Mouse (Mus musculus) liver, embryonic 14.5 days (tissue): ENCODE results near the gene Comtd1. TPM values are rescaled to one million over a fixed set of nuclear protein-coding genes. Genes with fewer than 3 reads are reported as not detected.

ENCODE experiments used
- ATAC-seq: fragments of 200-750 bp; cut with Nextera tagmentation; 2 replicates; pipeline ENCODE4 v1.8.0; 2017; ENCODE audit warnings: moderate number of reproducible peaks, mild to moderate bottlenecking, moderate library complexity; ENCODE audit not compliant: insufficient read depth
- DNase-seq, 3 experiments: peaks; one replicate each; pipeline ENCODE4 v3.0.0-alpha.2; 2012 to 2013; ENCODE audit warnings: low read depth in 3 of 3, low spot score in 3 of 3
- H3K27ac ChIP-seq: fragments of 300-500 bp; sonication (generic); 2 replicates; pipeline ENCODE4 v1.5.1; 2014; ENCODE audit warnings: moderate library complexity, mild to moderate bottlenecking, control low read depth, inconsistent platforms
- H3K27me3 ChIP-seq: fragments of 300-500 bp; sonication (generic); 2 replicates; pipeline ENCODE4 v1.6.1; 2014; ENCODE audit warnings: mild to moderate bottlenecking, low read length, moderate library complexity; ENCODE audit not compliant: control insufficient read depth, insufficient read depth
- H3K36me3 ChIP-seq: fragments of 300-500 bp; sonication (generic); replicated peaks from 2 replicates; pipeline ENCODE4 v1.6.1; 2014; ENCODE audit warnings: low read depth; ENCODE audit not compliant: control insufficient read depth, insufficient read depth
- H3K4me1 ChIP-seq, 2 experiments: fragments of 200-500 bp in 1 of 2; fragments of 300-500 bp in 1 of 2; sonication (generic) in 1 of 2; replicated peaks; 2 replicates each; pipeline ENCODE4 v1.6.1; 2012 to 2014; ENCODE audit warnings: antibody characterized with exemption in 1 of 2, inconsistent platforms in 1 of 2, low read length in 1 of 2; ENCODE audit not compliant: control insufficient read depth in 2 of 2, insufficient read depth in 2 of 2
- H3K4me2 ChIP-seq: fragments of 300-500 bp; sonication (generic); 2 replicates; pipeline ENCODE4 v1.6.1; 2014; ENCODE audit warnings: low read depth, mild to moderate bottlenecking, control low read depth, moderate library complexity
- H3K4me3 ChIP-seq, 2 experiments: fragments of 200-500 bp in 1 of 2; fragments of 300-500 bp in 1 of 2; sonication (generic) in 1 of 2; 2 replicates each; pipeline ENCODE4 v1.5.1; 2012 to 2014; ENCODE audit warnings: low read depth in 2 of 2, low read length in 2 of 2, mild to moderate bottlenecking in 2 of 2, control low read depth in 1 of 2, inconsistent platforms in 1 of 2, moderate library complexity in 1 of 2; ENCODE audit not compliant: insufficient read depth in 1 of 2
- H3K9ac ChIP-seq: fragments of 300-500 bp; sonication (generic); replicated peaks from 2 replicates; pipeline ENCODE4 v1.6.1; 2014; ENCODE audit warnings: mild to moderate bottlenecking, control low read depth, moderate library complexity
- H3K9me3 ChIP-seq: fragments of 300-500 bp; sonication (generic); 2 replicates; pipeline ENCODE4 v1.6.1; 2016; ENCODE audit warnings: low read length, mixed read lengths; ENCODE audit not compliant: control insufficient read depth
- CTCF ChIP-seq: IDR thresholded peaks from 2 replicates; pipeline ENCODE4 v1.5.1; 2016; ENCODE audit warnings: antibody characterized with exemption, low read depth, control low read depth
- EP300 ChIP-seq: IDR thresholded peaks from 2 replicates; pipeline ENCODE4 v1.6.1; 2016; ENCODE audit warnings: antibody characterized with exemption, low read depth
- WGBS: fragments of 180-500 bp; shearing (Covaris S2); extraction: QIAGEN DNeasy Blood & Tissue Kit; methylation state at CpG from one replicate; pipeline ENCODE4 v1.1.7; 2014; ENCODE audit not compliant: insufficient replicate concordance; 5-methylcytosine and 5-hydroxymethylcytosine counted together
- polyA plus RNA-seq, 2 experiments: library from polyadenylated mRNA; depleted of rRNA in 1 of 2; stranded (reverse) in 1 of 2; unstranded in 1 of 2; fragments of >200 nt; fragmentation: Nextera tagmentation in 1 of 2; extraction: Ambion mirVana in 1 of 2; gene quantifications; 2 replicates each; pipeline versions ENCODE4 v1.2.1 to v1.2.3; 2012 to 2014

Comtd1 gene
- polyA plus RNA-seq, 2 experiments, result 14.3 to 25.8 TPM

DNA sequence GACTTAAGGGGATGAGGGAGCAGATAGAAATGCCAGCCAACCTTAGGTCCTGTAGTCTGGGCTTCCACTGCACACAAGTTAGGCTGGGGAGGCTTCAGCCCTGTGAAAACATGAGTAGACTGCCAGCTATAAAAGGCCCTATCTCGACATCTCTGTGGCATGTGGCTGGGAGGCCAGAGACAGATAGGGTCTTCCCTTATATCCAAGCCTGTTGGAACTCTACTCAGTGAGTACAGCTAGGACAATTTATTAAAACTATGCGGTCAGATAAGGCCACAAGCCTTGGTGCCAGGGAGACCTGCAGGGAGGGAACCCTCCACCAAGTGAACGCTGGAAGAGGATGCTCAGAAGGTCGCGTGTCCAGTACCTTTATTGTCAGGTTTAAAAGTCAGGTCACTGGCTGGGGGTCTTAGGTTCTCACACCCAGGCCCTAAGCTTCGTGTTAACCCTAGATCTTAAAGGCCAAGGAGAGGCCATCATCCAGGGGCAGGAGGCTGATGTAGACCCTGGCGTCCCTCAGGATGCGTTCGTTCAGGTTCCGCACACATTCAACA lies 1.9 kb downstream of the Comtd1 start:
- Histone ChIP-seq H3K4me2 (peak overlapping the region; percentile 99), H3K9ac (peak overlapping the region; percentile 76), H3K27ac (no peak overlapping the region), H3K4me1 (peaks cover 37 to 39% of the 10 kb centered on the region in 2 experiments), H3K4me3 (peak overlapping the region; percentile 6 to 61; a peak in 3 of 4 replicates), H3K36me3 (peaks cover 42% of the 10 kb centered on the region), H3K9me3 (no peaks in the 10 kb centered on the region), H3K27me3 (no peaks in the 10 kb centered on the region)
- WGBS, result 10% methylated on average over 10 of the region's 10 CpGs
- no peak for TF ChIP-seq EP300
- TF ChIP-seq CTCF, result no peak
- ATAC-seq (no peak), DNase-seq (no peak)

DNA sequence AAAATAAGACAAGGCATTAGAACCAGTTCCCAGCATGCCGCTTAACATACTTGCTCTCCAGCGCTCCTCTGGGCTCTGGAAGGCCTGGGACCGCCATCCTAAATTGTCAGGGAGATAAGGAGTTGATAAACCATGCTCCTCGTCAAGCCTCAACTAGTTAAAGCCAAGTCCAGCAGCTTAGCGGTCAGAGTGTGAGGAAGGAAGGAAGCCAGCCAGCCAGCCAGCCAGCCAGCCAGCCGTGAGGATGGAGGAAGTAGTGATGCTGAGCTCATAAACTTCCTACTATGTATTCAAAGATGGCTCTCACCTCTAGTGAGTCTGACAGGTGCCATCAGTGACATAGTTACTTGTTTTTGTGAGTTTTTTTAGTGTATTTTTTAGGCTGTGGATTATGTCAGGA lies 5.5 kb downstream of the Comtd1 start:
- WGBS, result 45% methylated on average over 6 of the region's 6 CpGs
- Histone ChIP-seq H3K4me1 (peaks cover 12 to 13% of the 10 kb centered on the region in 2 experiments), H3K4me3 (no peak overlapping the region)

DNA sequence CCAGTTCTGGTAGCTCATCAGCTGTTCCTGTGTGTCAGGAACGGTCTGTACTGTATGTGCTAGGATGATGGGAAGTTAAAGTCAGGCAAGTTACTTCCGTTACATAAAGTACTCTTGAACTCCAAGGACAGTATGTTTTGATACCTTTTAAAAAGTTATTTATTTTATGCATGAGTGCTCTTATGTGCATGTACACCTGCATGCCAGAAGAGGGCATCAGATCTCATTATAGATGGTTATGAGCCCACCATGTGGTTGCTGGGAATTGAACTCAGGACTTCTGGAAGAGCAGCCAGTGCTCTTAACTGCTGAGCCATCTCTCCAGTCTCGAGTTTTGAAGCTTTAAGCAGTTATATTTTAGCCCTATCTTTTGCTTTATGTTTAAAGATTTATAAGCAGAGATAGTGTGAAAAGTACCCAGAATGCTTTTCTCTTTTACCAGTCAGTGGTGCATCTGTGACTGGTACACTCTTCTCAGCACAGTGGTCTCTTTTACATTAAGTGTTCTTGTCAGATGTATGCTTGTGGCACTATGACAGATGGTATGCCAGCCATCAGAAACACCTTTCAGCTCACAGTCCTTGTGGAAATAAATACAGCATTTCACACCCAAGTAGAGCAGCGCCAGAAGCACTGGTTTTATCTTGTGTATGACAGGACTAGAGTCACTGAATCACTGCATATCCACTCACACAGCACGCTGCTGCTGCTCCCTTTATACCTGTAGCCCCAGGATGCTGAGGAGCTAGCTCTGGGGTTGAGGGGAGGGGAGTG lies 6.8 kb downstream of the Comtd1 start:
- no peak for TF ChIP-seq EP300
- TF ChIP-seq CTCF, result peak; percentile 36
- Histone ChIP-seq H3K9ac (no peak overlapping the region), H3K4me1 (peaks cover 7 to 10% of the 10 kb centered on the region in 2 experiments), H3K4me3 (no peak overlapping the region), H3K27ac (no peak overlapping the region), H3K9me3 (no peaks in the 10 kb centered on the region), H3K4me2 (no peak overlapping the region), H3K36me3 (peaks cover 88% of the 10 kb centered on the region), H3K27me3 (no peaks in the 10 kb centered on the region)
- WGBS, result 71% methylated on average over 5 of the region's 5 CpGs
- DNase-seq (no peak), ATAC-seq (no peak)

More for the DNA sequence above, 5.5 kb downstream of the Comtd1 start:
- H3K27ac ChIP-seq, result no peak overlapping the region
- peaks cover 77% of the 10 kb centered on the region for H3K36me3 ChIP-seq
- H3K27me3 ChIP-seq, result no peaks in the 10 kb centered on the region
- H3K9ac ChIP-seq, result no peak overlapping the region
- no peak overlapping the region for H3K4me2 ChIP-seq
- H3K9me3 ChIP-seq, result no peaks in the 10 kb centered on the region
- DNase-seq (no peak), ATAC-seq (no peak)
- TF ChIP-seq EP300, result no peak
- TF ChIP-seq CTCF, result no peak

GRCm38 (mm10) chr14:21838336-21839017 lies 10.3 kb downstream of the Comtd1 start:
- Histone ChIP-seq H3K27me3 (no peaks in the 10 kb centered on the region), H3K27ac (no peak overlapping the region), H3K4me2 (no peak overlapping the region), H3K36me3 (peaks cover 88% of the 10 kb centered on the region), H3K4me1 (peaks cover 8% of the 10 kb centered on the region in 2 experiments), H3K4me3 (no peak overlapping the region), H3K9me3 (no peaks in the 10 kb centered on the region), H3K9ac (no peak overlapping the region)
- TF ChIP-seq EP300 (no peak), CTCF (no peak)
- WGBS, result 78% methylated on average over 8 of the region's 8 CpGs
- ATAC-seq (no peak), DNase-seq (no peak)

GRCm38 (mm10) chr14:21831830-21832403 lies 16.9 kb downstream of the Comtd1 start:
- Histone ChIP-seq H3K4me3 (peak overlapping the region; percentile 90 to 97), H3K36me3 (peaks cover 31% of the 10 kb centered on the region), H3K9me3 (no peaks in the 10 kb centered on the region), H3K27ac (peak overlapping the region; percentile 89), H3K4me2 (peak overlapping the region; percentile 93), H3K27me3 (no peaks in the 10 kb centered on the region), H3K4me1 (peaks cover 28 to 30% of the 10 kb centered on the region in 2 experiments), H3K9ac (peak overlapping the region; percentile 94)
- TF ChIP-seq CTCF, result 0 out of 2 replicates have a peak, but pooled peaks have one; percentile 18
- TF ChIP-seq EP300, result no peak
- WGBS, result under 1% methylated on average over 28 of the region's 28 CpGs
- peak in 1 of 3 experiments; percentile 40 for DNase-seq
- ATAC-seq, result peak; percentile 1; the same call in 1 of the 2 replicates
